Mouse (Mus musculus) MEL-GATA-1-ER (cell line): ENCODE measurements around the gene Cox5b.
"Not testable (repeated sequence)": the region's sequence is repeated elsewhere in the genome, so short reads cannot be mapped to it uniquely, and the experiment has no call there.

ENCODE experiments used
- DNase-seq: peaks from one replicate; pipeline ENCODE4 v3.0.0-alpha.2; 2012; ENCODE audit warnings: low read depth; ENCODE audit errors: extremely low read depth

Cox5b gene

DNA sequence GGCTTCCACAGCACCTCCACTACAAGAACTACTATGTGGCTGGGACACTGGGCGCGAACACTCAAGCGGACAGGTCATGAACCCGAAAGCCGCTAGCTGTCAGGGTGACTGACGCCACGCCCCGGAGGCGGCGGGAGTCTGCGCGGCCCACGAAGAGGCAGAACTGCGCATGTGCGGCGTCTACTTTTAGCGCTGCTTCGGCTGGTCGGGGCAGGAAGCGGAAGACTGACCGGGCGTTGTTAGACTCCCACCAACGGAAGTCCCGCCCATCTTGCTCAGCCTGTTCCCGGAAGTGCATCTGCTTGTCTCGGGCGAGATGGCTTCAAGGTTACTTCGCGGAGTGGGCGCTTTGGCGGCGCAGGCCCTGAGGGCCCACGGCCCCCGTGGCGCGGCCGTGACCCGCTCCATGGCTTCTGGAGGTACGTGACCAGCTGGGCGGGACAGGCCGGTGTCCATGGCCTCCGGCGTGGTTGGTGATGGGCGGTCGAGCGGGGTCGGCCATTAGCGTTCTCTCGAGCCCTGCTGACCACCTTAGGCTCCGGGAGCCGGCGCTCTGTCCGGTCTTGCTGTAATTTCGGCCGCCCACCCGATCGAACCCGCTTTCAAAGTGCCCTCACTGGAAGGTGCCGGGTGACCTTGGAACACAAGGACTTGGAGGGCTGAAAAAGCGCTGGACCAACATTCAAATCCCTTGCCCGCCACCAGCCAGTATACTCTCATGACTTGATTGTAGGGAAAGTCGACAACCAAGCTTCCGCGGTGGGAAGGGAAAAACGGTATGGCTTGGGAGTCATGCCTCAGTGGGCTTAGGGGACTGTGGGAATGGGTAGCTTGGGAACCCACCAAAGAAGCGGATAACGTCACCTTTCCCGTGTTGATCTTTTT lies at the start of gene Cox5b:
Cox5b (plus strand) TSS at position 179 of the 885 bp plus-strand sequence.
- peak; percentile 92 for DNase-seq

DNA sequence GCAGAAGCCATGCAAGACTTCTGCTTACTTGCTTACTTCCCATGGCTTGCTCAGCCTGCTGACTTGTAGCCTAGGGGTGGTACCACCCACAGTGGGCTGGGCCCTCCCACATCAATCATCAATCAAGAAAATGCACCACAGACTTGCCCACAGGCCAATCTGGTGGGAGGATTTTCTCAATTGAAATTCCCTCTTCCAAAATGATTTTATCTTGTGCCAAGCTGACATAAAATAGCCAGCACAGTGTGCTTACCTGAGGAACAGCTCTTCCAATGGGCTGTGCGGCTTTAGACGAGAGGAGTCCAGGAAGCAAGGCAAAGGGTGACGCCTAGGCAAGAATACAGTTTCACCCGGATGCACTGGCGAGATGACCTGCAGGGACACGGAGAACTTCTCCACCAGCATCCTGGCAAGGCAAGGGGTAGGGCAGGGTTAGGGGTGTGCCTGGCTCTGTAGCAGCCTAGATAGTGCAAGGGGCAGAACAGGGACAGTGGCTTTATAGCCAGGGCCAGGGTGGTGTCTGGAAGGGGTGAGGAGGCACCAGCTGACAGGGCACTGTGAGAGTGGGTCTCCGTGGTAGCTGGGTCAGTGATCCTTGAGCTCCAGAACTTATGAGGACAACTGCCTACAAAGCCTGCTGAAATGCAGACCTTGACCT lies 47.2 kb upstream of the Cox5b start:
- no peak for DNase-seq

DNA sequence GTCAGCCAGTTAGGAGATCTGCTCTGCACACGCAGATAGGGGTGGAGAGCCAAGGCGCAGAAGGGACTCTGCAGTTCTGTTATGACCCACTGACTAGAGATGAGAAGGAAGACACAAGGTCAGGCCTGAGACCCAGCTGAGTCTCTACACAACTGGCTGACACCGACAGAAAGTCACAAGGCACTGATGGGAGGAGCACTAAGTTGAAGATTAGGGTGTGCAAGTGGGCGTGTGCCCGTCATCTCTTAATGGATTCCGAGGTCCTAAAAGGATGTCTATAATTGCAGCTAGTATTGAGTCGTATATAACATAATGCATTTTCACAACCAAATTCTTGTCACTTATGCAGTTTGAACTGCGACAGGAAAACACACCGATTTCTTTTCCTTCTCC lies 46.6 kb upstream of the Cox5b start:
- no peak for DNase-seq

DNA sequence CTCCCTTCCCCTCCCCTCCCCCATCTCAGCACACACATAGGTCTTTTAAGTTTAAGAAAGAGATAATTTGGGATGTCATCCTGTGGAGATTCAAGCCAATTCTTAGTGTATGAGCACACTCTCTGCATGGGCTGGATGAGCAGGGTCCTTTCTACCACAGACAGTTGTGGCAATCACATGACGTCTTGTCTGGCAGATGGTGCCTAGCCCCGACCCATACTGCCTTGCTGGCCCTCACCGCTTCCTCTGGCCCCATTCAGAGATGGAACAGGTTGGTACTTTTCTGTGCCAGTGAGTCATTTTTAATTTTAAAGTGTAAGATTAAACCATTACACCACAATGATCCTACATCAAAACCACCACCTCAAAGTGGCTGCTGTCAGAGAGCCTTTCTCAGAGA lies 45.0 kb upstream of the Cox5b start:
- DNase-seq: no peak

DNA sequence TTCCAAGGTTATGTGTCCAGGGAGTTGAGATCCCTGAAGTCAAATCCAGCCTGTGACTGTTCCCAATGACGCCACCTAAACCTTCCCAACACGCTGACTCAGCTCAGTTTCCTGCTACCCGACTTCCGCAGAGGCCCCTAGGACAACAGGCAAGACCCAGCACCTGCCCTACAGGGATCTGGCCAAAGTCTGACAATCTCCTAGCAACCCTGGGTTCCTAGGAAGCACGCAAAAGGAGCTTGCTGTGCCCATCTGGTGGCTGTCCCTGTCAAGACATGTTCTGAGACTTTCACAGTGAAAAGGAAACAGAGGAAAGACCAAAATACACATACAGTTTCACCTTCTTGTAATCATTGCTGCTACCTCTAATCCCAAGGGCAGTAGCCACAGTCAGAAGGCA lies 43.6 kb upstream of the Cox5b start:
- DNase-seq: no peak

DNA sequence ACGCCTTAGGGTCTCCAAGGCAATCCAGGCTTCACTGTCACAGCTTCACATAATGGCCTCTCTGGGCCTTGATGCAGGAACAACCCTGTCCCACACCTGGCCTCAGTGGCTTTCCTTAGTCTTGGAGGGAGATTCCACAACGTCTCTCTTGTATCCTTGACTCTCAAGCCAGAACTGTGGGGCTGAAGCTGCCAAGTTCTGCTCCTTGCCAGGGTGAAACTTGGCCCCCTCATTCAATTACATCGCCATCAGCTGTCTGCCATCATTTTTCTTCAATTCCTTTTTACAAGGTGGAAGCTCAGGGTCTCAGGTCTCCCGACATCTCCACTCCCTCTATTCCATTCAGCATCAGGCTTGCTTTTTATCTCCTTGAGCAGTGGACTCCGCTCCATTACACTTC lies 36.2 kb upstream of the Cox5b start:
- no peak for DNase-seq

DNA sequence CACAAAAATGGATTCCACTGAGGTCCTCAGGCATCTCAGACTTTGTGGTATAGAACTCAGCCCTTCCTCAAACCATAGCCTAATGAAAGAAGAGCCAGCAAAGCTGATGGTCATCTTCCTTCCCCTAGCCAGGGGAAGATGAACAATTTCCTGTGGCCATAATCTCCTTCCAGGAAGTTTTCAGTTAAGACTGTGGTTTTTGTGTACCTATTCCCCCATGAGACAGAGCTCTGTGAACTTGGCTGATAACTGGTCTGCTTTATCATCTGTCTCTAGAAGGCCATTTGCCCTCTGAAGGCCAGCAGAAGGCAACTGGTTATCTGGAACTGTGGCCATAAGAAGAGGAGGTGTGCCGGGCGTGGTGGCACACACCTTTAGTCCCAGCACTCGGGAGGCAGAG lies 35.0 kb upstream of the Cox5b start:
- DNase-seq: no peak

DNA sequence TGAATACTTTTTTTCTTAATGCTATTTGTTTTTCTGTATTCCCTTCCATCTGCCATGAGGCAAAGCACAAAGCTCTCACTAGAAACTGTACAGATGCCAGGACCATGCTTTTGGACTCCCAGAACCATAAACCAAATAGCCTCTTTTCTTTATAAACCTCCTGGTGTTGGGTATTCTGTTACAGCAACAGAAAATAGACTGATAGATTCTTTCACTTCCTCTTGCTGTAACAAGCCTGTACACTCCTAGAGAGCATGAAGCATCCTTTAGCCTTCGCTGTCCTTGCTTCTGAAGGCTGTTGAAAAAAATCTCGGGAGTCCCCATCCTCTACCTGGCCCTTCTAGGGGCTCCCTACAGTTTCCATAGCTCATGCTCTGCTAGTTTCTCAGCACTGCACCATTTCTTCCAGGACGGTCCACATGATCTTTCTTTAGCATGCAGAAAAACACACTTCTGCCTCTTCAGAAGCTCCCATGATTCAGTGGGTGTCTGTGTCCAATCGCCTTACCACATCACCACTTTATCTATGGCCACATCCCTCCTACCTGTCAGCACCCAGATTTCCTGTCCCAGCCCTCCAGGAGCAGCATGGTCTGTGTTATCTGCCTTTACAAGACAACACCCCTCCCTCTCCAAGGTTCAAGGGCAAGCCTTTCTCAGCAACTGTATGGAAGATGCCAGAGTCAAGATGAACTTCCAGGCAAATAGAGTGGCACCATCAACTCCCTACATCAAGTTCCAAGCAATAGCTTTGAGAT lies 33.4 kb upstream of the Cox5b start:
- peak; percentile 71 for DNase-seq

DNA sequence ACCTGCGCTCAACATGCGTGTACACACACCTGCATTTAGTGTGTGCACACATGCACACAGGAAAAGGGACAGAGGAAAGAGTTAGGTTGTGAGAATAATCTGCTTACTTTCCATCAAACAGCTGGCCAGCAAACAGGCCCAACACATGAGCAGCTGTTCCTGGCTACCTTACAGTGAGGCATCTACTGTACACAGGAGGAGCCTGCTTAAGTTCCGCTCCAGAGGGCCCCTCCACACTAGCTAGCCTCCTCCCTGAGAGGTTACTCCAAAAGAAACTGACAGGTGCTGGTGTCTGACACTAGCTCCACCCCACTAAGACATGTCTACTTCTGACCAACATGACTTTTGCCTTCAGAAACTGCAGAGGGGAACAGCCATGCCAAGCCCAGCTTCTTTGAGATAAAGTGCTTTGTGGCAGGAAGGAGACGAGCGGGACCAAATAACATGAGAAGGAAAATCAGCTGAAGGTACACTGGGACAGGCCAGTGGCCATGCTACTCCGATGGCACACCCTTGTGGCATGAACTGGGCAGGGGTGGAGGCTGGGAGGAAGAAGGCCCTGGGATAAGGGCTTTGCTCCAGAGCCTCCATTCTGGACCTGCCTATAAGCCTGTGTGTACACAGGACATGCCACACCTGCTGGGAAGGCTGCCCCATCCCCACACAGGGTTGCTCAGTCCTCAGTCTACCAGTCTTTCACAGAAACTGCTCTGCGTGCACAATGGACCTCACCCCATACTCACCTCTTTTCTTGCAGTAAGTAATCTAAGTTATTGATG lies 32.4 kb upstream of the Cox5b start:
- DNase-seq: no peak

DNA sequence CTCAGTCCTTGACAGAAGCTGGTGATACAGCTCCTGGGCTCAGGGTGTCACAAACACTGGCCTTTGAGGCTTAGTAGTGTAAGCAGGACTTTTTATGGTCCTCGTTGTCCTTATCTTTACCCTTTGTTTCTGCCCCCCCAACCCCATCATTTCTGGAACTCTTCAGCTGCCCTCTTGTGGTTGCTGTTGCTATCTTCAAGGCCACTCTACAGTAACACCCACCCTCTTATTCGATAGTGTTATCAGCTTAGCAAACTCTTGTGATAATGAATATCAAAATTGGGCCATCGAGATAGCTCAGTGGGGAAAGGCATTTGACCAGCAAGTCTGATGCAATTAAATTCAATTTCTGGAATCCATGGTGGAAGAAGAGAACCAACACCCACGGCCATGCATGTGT lies 26.8 kb upstream of the Cox5b start:
- no peak for DNase-seq

DNA sequence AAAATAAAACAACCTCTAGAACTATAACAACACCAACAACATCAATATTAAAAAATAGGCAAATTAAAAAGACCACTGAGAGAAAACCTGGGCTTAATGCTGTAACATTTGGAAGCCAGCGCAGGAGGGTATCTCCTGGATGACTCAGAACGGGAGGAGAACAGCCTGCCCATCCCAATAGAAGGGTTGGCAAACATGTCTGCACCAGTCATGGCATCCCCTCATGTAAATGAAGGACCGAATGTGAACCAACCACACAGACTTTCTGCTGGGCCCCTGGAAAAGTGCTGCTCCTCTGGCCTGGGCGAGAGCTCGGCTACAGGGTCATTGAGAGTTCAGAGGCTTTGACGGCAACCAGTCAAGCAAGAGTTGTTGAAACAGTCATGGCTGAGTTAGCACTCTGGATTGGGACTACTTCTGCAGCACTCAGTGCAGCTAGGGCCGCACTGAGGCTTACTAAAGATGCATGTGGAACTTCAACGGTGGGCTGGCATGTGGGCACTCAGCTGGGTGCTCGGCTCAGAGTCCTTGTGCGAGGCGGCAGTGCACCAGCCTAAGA lies 26.0 kb upstream of the Cox5b start:
- DNase-seq: no peak

DNA sequence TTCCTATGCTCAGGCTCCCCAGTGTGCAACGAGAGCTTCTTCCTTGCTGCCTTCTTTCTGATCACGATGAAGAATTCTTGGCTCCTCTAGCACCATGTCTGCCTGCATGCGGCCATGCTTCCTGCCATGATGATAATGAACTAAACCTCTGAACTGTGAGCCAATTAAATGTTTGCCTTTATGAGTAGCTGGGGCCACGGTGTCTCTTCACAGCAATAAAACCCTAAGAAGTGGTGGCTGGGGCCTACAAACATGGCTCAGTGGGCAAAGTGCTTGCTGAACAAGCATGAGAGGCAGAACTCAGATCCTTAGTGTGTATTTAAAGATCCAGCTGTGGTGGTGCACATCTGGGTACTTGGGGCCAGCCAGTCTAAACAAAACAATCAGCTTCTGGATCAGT lies 25.3 kb upstream of the Cox5b start:
- no peak for DNase-seq

DNA sequence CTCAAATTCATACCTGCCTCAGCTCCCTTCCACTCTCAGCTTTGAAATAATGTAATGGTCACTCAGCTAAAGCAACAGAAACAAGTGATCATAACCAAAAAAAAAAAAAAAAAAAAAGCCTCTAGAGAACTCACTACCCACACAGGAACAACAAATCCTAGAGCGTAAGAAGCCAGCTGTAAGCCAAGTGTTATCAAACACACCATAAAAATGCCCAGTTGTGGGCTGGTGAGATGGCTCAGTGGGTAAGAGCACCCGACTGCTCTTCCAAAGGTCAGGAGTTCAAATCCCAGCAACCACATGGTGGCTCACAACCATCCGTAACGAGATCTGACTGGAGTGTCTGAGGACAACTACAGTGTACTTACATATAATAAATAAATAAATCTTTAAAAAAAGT lies 23.2 kb upstream of the Cox5b start:
- DNase-seq: not testable (repeated sequence)

DNA sequence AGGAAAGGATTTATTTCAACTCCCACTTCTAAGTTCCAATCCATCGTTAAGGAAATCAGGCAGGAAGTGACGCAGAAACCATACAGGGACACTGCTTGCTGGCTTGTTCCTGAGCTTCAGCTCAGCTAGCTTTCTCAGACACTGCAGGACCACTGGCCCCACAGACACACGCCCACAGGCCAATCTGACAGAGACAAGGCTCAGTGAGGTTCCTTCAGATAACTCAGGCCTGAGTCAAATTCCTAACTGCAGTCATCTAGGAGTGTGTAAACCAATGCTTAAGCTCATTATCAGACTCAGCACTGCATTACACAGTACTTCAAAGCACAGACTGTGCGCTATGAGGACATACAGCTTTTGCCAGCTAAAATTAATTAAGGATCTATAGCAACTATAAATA lies 21.0 kb upstream of the Cox5b start:
- DNase-seq: no peak

DNA sequence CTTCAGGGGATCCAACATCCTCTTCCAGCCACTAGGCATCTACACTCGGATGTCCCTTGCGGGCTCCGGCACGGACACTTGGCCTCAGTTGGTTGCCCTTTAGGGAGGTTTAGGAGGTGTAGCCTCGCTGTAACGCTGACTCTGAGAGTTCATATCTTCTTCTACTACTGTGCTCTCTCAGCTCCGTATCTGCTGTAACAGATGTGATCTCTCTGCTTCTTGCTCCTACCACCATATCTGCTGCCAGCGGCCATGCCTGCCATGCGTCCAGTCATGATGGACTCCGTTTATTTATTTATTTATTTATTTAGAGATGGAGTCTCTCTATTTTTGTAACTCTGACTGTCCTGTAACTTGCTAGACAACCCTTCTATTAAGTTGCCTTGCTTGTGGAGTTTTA lies 20.0 kb upstream of the Cox5b start:
- no peak for DNase-seq

DNA sequence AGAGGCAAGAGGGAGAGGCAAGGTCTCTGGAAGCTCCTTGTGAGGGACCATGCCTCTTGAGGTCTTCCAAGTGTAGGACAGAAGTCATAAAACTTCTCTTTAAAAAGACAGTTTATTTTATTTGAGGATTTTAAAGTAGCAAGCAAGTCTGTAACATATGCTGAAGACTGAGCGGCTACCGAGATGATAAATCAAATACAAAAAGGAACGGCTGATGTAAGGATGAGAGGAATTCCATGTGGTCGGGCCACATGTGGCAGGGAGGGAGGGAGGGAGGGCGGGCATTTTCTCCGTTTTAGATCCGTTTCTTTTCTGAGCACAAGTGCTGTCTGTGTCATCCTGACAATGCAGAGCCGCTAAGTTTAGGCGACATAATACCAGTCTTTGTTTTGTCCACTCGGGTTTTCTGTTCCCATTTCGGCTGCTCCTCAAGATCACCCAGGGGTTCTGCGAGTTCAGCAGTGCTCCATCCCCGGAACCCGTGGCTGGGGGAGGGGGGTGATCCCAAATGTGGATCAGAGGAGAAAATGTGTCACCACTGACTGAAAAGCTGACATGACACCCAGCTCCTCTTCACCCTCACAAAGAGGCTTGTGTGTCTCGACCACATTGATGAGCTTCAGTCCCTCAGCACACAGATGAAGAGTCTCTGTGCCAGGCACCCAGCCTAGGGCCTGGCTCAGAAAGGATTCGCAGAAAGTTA lies 18.4 kb upstream of the Cox5b start:
- DNase-seq: no peak

DNA sequence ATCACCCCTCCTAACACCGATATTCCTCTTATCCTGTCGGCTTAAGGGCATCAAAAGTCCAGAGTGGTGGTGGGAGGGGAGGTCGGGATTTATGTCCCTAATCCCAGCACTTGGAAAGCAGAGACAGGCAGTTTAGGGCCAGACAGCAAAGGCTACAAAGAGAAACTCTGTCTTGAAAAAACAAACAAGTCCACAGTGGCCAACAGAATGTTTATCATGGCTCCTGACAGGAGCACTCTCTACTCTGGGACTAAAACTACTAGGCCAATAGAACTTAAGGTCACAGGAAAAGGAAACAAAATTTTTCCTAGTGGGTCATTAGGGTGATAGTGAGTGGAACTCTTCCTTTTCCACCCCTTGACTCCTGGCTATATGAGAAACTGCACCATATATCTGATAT lies 16.3 kb upstream of the Cox5b start:
- DNase-seq: no peak

DNA sequence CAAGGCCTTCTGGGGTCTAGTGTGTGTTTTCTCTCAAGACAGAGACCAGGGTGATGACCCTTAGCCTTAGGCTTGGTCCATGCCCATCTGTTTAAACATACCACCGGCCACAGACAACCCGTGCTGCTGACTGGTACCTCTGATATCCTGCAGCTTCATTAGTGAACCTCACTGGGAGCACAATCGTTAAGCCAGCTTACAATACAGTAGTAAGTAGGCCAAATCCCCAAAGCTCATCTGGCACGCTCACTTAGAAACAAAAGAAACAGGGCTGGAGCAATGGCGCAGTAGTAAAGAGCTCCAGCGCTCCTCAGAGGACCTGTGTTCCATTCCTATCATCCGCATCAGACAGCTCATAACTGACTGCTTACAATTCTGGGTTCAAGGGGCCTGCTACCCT lies 10.4 kb upstream of the Cox5b start:
- DNase-seq: no peak

DNA sequence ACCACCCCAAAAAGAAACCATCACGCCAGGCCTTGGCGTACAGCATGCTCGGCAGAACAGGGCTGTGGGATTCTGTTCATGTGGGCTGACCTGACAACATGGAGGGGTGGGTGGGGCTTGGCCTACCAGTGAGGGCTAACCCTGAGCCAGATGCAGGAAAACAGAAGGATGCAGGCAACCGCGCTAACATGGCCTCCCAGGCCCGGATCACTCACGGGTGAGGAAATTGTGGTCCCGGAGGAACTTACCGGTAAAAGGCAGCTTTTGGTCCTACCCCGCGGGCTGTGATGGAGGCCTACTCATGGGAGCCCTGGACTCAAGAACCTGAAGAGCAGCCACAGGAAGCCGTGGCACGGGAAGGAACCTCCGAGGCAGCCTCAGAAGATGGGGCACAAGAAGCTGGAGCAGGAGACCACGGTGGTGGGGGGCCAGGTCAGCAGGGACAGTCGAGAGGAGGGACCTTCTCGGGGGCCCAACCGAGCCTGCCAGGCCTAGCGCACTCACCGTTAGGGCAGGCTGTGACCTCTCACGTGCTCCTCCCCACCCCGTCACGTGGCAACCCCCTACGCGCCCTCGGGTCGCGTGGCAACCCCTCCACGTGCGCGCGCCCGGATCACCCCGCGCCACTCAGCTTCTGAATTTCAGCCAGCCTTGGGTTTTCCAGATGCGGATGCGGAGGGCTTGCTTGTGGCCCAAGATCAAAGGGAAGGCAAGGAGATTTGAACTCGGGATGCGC lies 8.5 kb upstream of the Cox5b start, which contains the start of gene Fam178b:
Fam178b (minus strand) TSS at position 564 of the 736 bp plus-strand sequence.
- no peak for DNase-seq
